Mouse (Mus musculus): ENCODE measurements around the gene Tfpi. TPM values are rescaled to one million over a fixed set of nuclear protein-coding genes. Genes with fewer than 3 reads are reported as not detected.

Gene Tfpi
- total RNA-seq (2021): 10 to 100 TPM; 48.7 to 70.1 TPM
- long read RNA-seq, experiment 1, transcript Tfpi-204 (8 exons, 3,614 nt): major isoform, 6 of 32 reads
- long read RNA-seq, experiment 1, partial matches to known transcripts: 4 of 32 reads
- long read RNA-seq, experiment 1, other reads (novel, unspliced or antisense): 18 of 32 reads
- long read RNA-seq, experiment 2, partial matches to known transcripts: 2 of 27 reads
- long read RNA-seq, experiment 2, other reads (novel, unspliced or antisense): 21 of 27 reads

- DNase-seq: peak; percentile 48 to 70
Observed at GRCm38 (mm10) chr2:84476577-84476976, at the start of gene Tfpi. Gene Tfpi, minus strand, starts transcription at chr2:84476775.

DNA sequence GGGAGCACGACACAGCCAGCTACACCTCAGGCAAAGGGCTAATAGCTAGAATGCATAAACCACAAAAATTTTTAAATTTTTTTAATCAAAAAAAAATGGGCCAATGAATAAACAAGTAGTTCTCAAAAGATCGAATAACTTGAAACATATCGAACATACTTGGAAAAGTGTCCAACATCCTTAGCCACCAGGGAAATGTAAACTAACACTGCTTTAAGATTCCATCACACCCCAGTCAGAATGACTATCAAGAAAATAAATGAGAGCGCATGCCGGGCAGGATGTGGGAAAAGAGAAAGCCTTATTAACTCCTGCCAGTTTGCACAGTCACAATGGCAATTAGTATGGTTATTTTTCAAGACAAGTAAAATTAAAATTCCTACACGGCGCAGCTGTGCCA, 49.6 kb upstream of the Tfpi start:
- DNase-seq: no peak

- DNase-seq: no peak
Observed at GRCm38 (mm10) chr2:84525806-84526205, 49.2 kb upstream of the Tfpi start.

- DNase-seq: no peak
Observed at GRCm38 (mm10) chr2:84525047-84525446, 48.5 kb upstream of the Tfpi start.

- no peak for DNase-seq
Observed at GRCm38 (mm10) chr2:84523994-84524393, 47.4 kb upstream of the Tfpi start.

DNA sequence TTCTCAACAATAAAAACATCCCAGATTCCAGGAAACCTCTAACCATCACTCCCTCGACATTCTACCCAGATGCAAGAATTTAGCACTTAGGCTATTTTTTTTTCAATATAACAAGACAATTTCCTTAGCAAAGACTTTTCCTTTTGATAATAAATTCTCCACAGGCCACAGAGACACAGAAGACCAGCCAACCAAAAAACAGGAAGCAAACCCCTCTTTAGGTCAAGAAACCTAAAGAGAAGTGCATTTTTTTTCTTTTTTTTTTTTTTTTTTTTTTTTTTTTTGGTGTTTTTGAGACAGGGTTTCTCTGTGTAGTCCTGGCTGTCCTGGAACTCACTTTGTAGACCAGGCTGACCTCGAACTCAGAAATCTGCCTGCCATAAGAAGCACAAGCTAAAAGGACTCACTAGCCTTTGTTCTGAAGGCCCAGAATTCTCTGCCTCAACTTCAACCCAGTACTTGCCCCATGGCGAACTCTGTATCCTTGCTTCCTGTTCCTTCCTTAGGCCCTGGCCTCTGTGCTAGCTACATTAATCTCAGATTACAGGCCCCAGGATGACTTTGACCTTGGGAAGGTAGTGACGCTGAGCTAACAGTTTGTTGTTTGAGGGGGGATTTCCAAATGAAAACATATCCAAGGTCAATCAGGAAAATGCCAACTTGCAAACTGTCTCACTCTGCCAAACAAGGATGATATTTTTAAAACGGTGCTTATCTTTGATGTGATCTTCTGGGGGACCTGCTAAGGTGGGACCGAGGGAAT, 46.7 kb upstream of the Tfpi start:
- no peak for DNase-seq

- peak; percentile 47 to 51 for DNase-seq
Observed at GRCm38 (mm10) chr2:84519514-84520067, 43.0 kb upstream of the Tfpi start.

GRCm38 (mm10) chr2:84518767-84519166, 42.2 kb upstream of the Tfpi start:
- DNase-seq: peak; percentile 10 to 14

- DNase-seq: no peak
Observed at GRCm38 (mm10) chr2:84513281-84513680, 36.7 kb upstream of the Tfpi start.

GRCm38 (mm10) chr2:84511508-84511907, 34.9 kb upstream of the Tfpi start:
- DNase-seq: no peak

DNA sequence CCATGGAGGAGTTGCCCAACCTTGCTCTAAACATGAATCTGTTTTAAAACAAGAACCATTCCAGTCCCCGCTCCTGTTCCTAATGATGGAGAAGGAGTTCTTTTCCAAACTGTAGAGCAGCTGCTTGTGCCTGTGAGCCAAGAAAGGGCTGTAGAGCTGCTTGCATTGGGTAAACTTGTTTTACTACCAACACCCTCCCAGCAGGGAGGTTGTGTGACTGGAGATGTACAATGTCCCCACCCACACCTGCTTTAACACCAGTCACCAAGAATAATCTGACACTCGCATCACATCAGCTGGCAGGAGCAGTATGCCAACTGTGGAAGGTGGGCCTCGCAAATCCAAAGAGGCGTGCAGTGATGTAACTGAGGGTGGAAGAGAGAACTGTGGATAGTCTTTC, 34.5 kb upstream of the Tfpi start:
- DNase-seq: no peak

DNA sequence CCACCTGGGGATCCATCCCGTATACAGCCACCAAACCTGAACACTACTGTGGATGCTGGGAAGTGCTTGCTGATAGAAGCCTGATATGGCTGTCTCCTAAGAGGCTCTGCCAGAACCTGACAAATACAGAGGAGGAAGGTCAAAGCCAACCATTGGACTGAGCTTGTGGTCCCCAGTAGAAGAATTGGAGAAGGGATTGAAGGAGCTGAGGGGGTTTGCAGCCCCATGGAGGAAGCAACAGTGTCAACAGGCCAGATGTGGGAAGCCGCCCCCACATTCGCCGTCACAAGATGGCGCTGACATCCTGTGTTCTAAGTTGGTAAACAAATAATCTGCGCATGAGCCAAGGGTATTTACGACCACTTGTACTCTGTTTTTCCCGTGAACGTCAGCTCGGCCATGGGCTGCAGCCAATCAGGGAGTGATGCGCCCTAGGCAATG, 28.4 kb upstream of the Tfpi start:
- peak; percentile 45 to 57 for DNase-seq

- DNase-seq: peak; percentile 20
Observed at GRCm38 (mm10) chr2:84504285-84504684, 27.7 kb upstream of the Tfpi start.

- DNase-seq: no peak
Observed at GRCm38 (mm10) chr2:84498921-84499320, 22.3 kb upstream of the Tfpi start.

GRCm38 (mm10) chr2:84495108-84495507, 18.5 kb upstream of the Tfpi start:
- DNase-seq: no peak

- no peak for DNase-seq
Observed at GRCm38 (mm10) chr2:84493626-84494025, 17.1 kb upstream of the Tfpi start.

DNA sequence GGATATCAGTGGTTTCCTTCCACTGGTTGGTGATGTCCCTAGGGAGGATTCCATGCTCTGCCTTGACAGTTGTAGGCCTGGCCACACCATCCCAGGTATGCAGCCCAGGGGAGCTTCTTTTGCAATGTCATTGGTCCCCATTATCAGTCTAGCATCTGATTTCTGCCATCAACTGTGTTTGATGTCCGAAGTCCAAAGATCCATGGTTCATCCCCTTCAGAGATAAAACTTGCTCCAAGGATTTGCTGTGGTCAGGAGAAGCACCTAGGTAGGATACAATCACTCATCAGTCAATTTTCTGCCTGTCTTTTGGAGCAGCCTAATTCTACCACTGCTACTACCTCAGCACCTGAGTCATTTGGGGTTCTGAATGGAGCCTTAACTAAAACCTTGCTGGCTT, 15.1 kb upstream of the Tfpi start:
- DNase-seq: no peak

GRCm38 (mm10) chr2:84487705-84488291, 11.2 kb upstream of the Tfpi start:
- no peak for DNase-seq

DNA sequence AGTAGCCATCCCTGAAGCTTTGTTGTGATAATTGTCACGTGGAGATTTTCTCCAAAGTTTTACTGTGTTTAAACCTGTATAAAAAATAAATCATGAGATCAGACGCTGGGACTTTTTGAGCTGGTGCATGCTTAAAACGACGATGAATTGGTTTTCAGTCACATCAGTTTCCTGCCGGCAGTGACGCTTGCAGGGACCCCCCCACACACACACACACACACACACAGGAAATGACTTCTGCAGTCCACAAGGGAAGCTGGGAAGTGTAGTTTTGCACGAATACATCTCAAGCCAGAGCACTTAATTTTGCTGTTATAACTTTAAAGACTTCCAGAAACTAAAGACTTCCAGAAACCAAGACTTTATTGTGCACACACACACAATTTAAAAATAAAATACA, 5.3 kb upstream of the Tfpi start:
- DNase-seq: peak; percentile 61 to 72

GRCm38 (mm10) chr2:84479036-84479435, 2.5 kb upstream of the Tfpi start:
- DNase-seq: peak; percentile 74 to 85

DNA sequence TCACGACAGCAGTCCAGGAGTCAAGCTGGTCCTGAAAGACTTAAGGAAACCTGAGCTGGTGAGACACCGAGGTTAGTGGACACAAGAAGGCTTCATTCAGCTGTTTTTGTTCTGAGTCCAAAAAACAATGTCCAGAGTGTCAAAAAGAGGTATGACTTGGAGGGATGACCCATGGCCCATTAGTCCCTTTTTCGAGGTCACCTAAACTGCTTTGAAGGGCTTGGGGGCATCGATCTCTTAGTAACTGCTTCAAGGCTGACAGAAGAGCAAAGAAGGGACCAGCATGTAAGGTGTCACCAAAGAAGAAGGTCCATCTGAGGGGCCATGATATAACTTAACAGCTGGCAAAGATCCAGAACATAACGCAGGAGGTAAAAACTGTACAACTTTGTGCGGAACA, 1.2 kb upstream of the Tfpi start:
- DNase-seq: no peak

GRCm38 (mm10) chr2:84476131-84476530, 444 bp downstream of the Tfpi start:
- DNase-seq: no peak

DNA sequence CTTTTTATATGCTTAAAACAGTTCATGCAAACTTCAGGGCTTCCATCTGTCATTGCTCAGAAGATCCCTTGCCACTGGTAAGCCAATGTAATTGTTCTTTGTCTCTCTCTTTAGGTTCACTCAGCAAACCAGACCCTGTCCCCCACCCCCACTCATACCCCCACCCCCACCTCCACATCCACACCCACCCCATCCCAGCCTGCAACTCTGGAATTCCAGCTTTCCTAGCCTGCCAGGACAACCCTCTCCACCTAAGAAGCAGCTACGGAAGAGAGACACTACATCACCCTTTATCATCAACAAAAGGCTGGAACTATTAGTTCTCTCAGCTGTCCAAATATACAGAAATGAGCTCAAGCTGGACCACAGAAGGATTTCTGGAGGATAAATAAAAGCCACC, 974 bp downstream of the Tfpi start:
- DNase-seq: no peak

Measured in heart, adult 18-20 months (tissue).